Mouse (Mus musculus): Measurements from ENCODE around the gene Heatr1. TPM values are rescaled to one million over a fixed set of nuclear protein-coding genes. Genes with fewer than 3 reads are reported as not detected.
A peak's percentile ranks its signal among the peaks of the same experiment; 100 is the strongest.
"Not testable (repeated sequence)": the region's sequence is repeated elsewhere in the genome, so short reads cannot be mapped to it uniquely, and the experiment has no call there.

Heatr1 gene
- total RNA-seq, 2 experiments from 2014 or later = 31.0 to 35.0 TPM

DNA sequence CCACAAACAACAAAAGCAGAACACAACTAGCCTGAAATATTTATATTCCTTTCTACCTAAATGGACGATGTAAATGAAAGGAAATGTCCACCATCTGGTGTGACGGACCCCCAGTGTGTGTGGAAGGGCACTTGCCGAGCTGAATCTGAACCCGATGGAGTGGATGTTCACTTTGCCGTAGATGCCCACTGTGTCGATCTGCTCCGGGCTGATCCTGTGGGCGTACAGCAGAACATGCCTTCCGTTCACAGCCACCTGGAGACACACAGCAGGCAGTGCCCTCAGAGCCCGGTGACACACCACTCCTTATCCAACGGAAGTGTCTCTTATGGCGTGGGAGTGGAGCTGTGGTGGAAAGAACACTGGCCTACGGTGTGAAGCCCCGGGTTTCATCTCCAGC is 58.3 kb downstream of the Heatr1 start:
- no peak for DNase-seq (ENCODE audit: low spot score in 2 of 2)

DNA sequence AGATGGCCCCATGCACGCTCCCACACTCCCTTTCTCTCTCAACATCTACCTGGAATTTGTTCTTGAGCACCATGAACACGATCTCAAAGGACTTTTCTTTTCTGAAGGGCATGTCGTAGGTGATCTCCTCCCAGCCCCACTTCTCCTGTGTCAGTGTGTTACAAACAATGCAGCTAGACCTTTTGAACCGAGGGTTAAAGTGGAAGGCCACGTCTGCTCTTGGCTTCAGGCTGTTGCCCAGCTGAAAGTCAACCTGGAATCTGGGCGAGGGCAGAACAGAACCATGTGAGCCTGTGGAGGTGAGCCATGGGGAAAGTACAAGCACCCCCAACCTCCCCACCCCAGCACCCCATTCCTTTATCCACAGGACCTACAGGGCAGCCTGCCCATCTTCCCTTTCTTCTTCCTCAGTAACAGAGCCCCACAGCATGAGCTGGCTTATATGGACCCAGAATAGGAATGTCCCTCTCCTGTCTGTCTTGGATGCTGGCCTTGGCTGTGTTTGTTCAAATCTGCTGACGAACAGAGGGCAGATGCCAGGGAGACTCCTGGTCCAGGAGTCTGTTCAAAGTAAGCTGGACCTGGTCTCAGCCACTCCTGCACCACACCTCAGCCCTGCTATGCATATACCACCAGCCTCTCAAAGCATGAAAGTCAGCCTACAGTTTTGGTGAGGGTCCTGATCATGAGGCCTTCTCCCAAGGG is 60.0 kb downstream of the Heatr1 start:
- no peak for DNase-seq (ENCODE audit: low spot score in 2 of 2)

- DNase-seq (ENCODE audit: low spot score in 2 of 2) = no peak
These were observed 61.9 kb downstream of the Heatr1 start for GRCm38 (mm10) chr13:12456711-12457110.

GRCm38 (mm10) chr13:12460443-12460842 is 65.6 kb downstream of the Heatr1 start:
- DNase-seq (ENCODE audit: low spot score in 2 of 2) = peak; percentile 50 to 86

- DNase-seq (ENCODE audit: low spot score in 2 of 2) = peak; percentile 84 to 86
These were observed 66.3 kb downstream of the Heatr1 start for GRCm38 (mm10) chr13:12460881-12461729.

- peak in 1 of 2 experiments; percentile 21 for DNase-seq (ENCODE audit: low spot score in 2 of 2)
These were observed 66.9 kb downstream of the Heatr1 start for GRCm38 (mm10) chr13:12461730-12462119.

- no peak for DNase-seq (ENCODE audit: low spot score in 2 of 2)
These were observed 67.8 kb downstream of the Heatr1 start for GRCm38 (mm10) chr13:12462623-12463022.

DNA sequence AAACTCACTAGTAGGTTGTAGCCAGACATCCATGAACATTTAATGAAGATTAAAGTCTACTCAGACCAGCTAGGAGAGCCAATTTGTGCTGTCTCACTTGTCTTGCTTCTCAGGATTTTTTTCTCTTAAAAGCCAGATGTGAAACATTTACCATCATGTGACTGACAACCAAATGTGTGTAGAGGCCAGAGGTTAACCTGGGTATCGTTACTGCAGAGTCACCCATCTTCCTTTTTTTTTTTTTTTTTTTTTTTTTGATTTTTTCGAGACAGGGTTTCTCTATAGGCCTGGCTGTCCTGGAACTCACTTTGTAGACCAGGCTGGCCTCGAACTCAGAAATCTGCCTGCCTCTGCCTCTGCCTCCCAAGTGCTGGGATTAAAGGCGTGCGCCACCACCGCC is 69.3 kb downstream of the Heatr1 start:
- not testable (repeated sequence) for DNase-seq (ENCODE audit: low spot score in 2 of 2)

GRCm38 (mm10) chr13:12464844-12465243 is 70.0 kb downstream of the Heatr1 start, which contains the start of gene Lgals8:
Gene Lgals8, minus strand, starts transcription at chr13:12464944.
- DNase-seq (ENCODE audit: low spot score in 2 of 2) = no peak

DNA sequence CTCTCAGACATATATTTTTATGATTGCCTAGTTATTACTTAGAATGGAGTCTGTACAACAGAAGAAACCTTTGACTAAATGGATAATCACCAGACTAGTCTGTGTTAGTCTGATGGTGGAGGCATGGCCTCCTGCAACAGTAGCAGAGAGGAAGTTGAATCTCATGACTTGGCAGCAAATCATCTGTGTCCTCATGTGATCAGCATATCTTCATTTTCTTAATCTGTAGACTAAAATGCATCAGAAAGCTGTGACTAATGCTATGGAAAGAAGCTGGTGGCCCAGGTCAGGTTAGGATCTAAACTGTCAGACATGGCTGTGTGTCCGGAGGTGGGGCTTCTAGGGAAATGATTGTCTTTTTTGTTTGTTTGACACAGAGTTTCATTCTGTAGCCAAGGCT is 73.7 kb downstream of the Heatr1 start:
- no peak for DNase-seq (ENCODE audit: low spot score in 2 of 2)

DNA sequence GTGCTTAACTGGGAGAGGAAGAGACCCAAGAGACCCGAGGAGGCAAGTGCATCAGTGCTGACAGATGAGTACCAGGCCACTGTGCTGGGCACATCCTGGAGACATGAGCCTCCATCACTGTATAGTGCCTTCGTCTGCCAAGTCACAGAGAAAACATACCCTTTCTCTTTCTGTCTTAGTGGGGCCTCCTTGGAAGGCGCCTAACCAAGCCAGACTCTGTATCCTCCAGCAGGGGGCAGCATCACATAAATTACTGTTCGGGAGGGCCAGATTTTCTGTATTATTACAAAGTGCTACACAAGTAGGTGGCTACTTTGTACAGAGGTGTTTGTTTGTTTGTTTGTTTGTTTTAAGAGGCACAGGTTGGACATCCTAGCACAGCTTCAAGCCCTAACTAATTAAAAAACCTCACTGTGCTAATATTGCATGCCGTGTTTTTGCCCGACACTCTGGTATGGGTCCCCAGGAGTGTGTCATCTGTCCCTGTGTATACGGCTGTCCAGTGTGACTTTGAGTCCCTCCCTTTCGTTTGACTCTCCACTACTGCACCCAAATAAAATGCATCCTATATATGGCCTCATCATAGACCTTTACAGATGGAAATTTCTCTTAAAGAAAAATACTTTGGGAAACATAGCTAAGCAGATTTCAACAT is 79.0 kb downstream of the Heatr1 start:
- peak; percentile 69 to 79 for DNase-seq (ENCODE audit: low spot score in 2 of 2)

- DNase-seq (ENCODE audit: low spot score in 2 of 2) = no peak
These were observed 80.4 kb downstream of the Heatr1 start for GRCm38 (mm10) chr13:12475239-12475638.

DNA sequence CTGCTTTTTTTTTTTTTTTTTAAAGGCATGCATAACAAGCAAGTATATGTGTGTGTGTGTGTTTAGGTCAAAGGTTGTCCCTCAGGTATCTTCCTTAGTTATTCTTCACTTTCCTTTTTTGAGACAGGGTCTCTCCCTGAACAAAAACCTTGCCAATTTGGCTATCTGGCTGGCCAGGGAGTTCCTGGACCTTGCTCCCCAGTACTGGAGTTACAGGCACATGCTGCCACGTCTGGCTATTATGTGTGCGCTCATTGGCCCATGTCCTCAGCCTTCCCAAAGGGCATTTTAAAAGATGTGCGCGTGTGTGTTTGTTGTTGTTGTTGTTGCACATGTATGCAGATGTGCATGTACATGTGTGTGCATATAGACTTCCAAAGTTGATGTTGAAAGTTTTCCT is 82.1 kb downstream of the Heatr1 start:
- DNase-seq (ENCODE audit: low spot score in 2 of 2) = no peak

DNA sequence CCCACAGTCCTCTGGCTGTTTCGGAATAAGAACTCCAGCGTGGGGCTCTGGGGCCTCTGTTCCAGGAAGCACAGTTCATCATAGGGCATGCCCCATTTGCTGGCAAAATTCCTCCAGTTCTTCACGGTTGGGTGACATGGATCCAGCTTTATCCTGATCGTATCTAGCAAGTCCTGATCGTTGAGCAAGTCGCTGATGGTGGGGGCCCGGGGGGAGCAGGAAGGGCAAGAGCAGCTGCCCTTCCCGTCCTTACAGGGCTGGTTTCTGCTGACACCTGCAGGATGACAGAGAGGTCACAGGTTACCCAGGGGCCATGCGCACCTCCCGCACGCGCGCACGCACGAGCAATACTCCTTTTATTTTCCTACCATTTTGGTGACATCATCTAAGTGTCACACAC is 83.5 kb downstream of the Heatr1 start:
- DNase-seq (ENCODE audit: low spot score in 2 of 2) = no peak

GRCm38 (mm10) chr13:12479802-12480201 is 85.0 kb downstream of the Heatr1 start:
- no peak for DNase-seq (ENCODE audit: low spot score in 2 of 2)

DNA sequence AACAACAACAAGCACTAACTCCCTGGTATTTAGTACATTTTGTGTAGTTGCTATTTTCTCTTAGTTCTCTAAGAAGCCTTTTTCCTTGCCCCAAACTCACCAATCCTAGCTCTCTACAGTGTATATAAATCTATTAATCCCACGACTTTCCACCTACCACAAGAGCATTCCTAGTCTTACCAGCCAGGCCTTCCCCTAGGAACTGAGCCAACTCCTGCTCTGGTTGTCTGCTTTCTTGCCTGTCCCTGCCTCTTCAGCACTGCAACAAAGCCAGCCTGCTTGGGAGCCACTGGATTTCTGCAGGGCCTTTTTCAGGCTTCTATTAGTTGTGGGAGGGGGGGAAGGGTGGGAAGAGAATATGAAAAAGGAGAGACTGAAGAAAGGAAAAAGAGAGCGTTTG is 90.4 kb downstream of the Heatr1 start:
- no peak for DNase-seq (ENCODE audit: low spot score in 2 of 2)

- no peak for DNase-seq (ENCODE audit: low spot score in 2 of 2)
These were observed 90.8 kb downstream of the Heatr1 start for GRCm38 (mm10) chr13:12485640-12486039.

Other genes with a start within 250 kb of the Heatr1 start
- gene Mtr, start 136.9 kb upstream of the Heatr1 start, total RNA-seq (2021) = 10 to 100 TPM; 18.3 to 18.7 TPM
- gene Actn2, start 54.3 kb upstream of the Heatr1 start, total RNA-seq (2021) = 10 to 100 TPM; 17.7 to 20.5 TPM
- 10 to 100 TPM; 35.0 to 39.4 TPM for gene Lgals8, start 69.9 kb downstream of the Heatr1 start, total RNA-seq (2021)
- gene Edaradd, start 125.4 kb downstream of the Heatr1 start, total RNA-seq (2021) = under 1 TPM; 0.17 to 0.18 TPM
- 10 to 100 TPM; 13.8 to 14.6 TPM for gene Ero1lb, start 170.8 kb downstream of the Heatr1 start, total RNA-seq (2021)

Measured in layer of hippocampus, adult 18-20 months (tissue).